Comparison of ENCODE assay signal across 17 mouse cellular contexts in the genomic region with DNA sequence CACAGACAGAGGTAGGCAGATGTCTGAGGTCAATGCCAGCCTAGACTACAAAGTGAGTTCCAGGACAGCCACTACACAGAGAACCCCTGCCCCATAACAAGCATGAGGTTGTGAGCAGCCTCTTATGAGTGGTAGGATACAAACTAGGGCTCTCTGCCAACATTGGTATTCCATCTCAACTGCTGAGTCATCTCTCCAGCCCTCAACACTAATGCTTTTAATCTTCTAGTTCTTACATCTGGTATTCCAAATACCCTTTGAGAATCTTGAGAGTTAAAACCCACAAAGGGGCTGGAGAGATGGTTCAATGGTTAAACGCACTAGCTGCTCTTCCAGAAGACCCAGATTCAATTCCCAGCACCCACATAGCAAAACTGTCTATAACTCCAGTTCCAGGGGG. TPM values are rescaled to one million over a fixed set of nuclear protein-coding genes. Genes with fewer than 3 reads are reported as not detected.
DNase-seq lines count a peak whose midpoint lies in the region; ATAC-seq and TF ChIP-seq lines count a peak whose summit lies in the region.
"Had no signal": no experiment of that assay in that cellular context is flagged by ENCODE, and none has a peak within 500 bp of the region (broad histone marks: within the 10 kb centered on the region; RNA-seq: fewer than 3 reads in every experiment).

No protein-coding gene starts in this region.

- no peak overlapping the region for H3K9ac ChIP-seq in heart, adult 2 months (ENCODE audit: low read depth, low read length)
- H3K9ac ChIP-seq in lung, postnatal 0 days (replicated peaks; ENCODE audit: low read depth), result no peak overlapping the region
- H3K9ac ChIP-seq: liver, embryonic 15.5 days had no signal

- WGBS in heart, adult 2 months, result 60% methylated on average over 1 of the region's 1 CpGs
- 70% methylated on average over 1 of the region's 1 CpGs for WGBS in lung, postnatal 0 days

- H3K4me2 ChIP-seq in lung, postnatal 0 days (replicated peaks; ENCODE audit: low read depth, low read length), result no peak overlapping the region
- H3K4me2 ChIP-seq: liver, embryonic 15.5 days had no signal

- peak; percentile 26; the same call in 1 of the 2 replicates for ATAC-seq in lung, postnatal 0 days
- no peak for ATAC-seq in cerebellum, adult (ENCODE audit: insufficient number of reproducible peaks, low FRiP score, low TSS enrichment)
- ATAC-seq: activated CD4-positive, CD25-positive, alpha-beta regulatory T cell, adult 4 months; intestine, postnatal 0 days; midbrain, embryonic 16.5 days had no signal

- H3K27ac ChIP-seq in heart, adult 2 months, result no peak overlapping the region
- no peak overlapping the region for H3K27ac ChIP-seq in lung, postnatal 0 days (ENCODE audit: low read length)
- H3K27ac ChIP-seq: forebrain, embryonic 10.5 days; liver, embryonic 15.5 days had no signal

- no peak for TF ChIP-seq POLR2A in heart, adult 2 months (IDR thresholded peaks at IDR 0.05; ENCODE audit: insufficient read depth, low read depth, low read length)

- H3K79me2 ChIP-seq in heart, adult 2 months (replicated peaks; ENCODE audit: control insufficient read depth, insufficient read depth, low read length), result peaks cover 15% of the 10 kb centered on the region

- intact Hi-C loops in heart, adult 2 months (cut with DNase I), result no loop called here

- no peaks in the 10 kb centered on the region for H3K27me3 ChIP-seq in heart, adult 2 months (ENCODE audit: control insufficient read depth, insufficient read depth, low read length)
- H3K27me3 ChIP-seq in lung, postnatal 0 days (replicated peaks; ENCODE audit: insufficient read depth, low read length), result no peaks in the 10 kb centered on the region
- H3K27me3 ChIP-seq: liver, embryonic 15.5 days had no signal

- no peak for TF ChIP-seq EP300 in heart, adult 2 months (IDR thresholded peaks at IDR 0.05; ENCODE audit: insufficient read depth, low read depth, low read length)
- TF ChIP-seq EP300 in lung, postnatal 0 days (IDR thresholded peaks at IDR 0.05), result no peak

- no peaks in the 10 kb centered on the region for H3K9me3 ChIP-seq in lung, postnatal 0 days (ENCODE audit: low read length)
- H3K9me3 ChIP-seq: forebrain, embryonic 10.5 days; liver, embryonic 15.5 days had no signal

- H3K4me3 ChIP-seq in heart, adult 2 months, result no peak overlapping the region
- H3K4me3 ChIP-seq in lung, postnatal 0 days (ENCODE audit: low read depth, low read length), result no peak overlapping the region
- H3K4me3 ChIP-seq: forebrain, embryonic 10.5 days; liver, embryonic 15.5 days had no signal

- peaks cover 74% of the 10 kb centered on the region for H3K36me3 ChIP-seq in heart, adult 2 months (ENCODE audit: control insufficient read depth, insufficient read depth, low read length)
- H3K36me3 ChIP-seq in lung, postnatal 0 days (ENCODE audit: insufficient read depth, low read length), result no peaks in the 10 kb centered on the region

- no peak for TF ChIP-seq CTCF in heart, adult 2 months (IDR thresholded peaks at IDR 0.05)
- no peak for TF ChIP-seq CTCF in lung, postnatal 0 days (IDR thresholded peaks at IDR 0.05)

- H3K4me1 ChIP-seq in heart, adult 2 months (ENCODE audit: control insufficient read depth, insufficient read depth, low read length), result peaks cover 21% of the 10 kb centered on the region
- no peaks in the 10 kb centered on the region; the same call in 1 of the 2 replicates for H3K4me1 ChIP-seq in lung, postnatal 0 days (ENCODE audit: insufficient read depth, low read depth, low read length)
- H3K4me1 ChIP-seq: forebrain, embryonic 10.5 days had no signal

- peak; percentile 48 to 56 for DNase-seq in heart, adult 18-20 months
- no peak for DNase-seq in heart, adult 2 months
- peak; percentile 42 for DNase-seq in lung, postnatal 0 days (ENCODE audit: low spot score)
- no peak for DNase-seq in lung, postnatal 10 days
- DNase-seq in adrenal gland, postnatal 36 days, result peak; percentile 31 to 32
- DNase-seq in urinary bladder, adult 18-20 months (ENCODE audit: low spot score in 2 of 2), result no peak
- DNase-seq: cerebellum, adult 18-20 months; embryo, embryonic 11 days; gastrocnemius, postnatal 14 days; right cerebral cortex, postnatal 14 days; thymus, postnatal 14 days had no signal

RNA-seq across cellular contexts. Expression of a gene that starts 18.1 kb away (rescaled TPM):
- 100 to 1,000 TPM; 143 to 147 TPM for total RNA-seq in heart, adult 18-20 months (2021)
- total RNA-seq in heart, adult 2 months (2021), result 100 to 1,000 TPM; 136 to 137 TPM
- 68.4 and 141 TPM in 2 replicates for polyA plus RNA-seq in heart, adult 2 months (2012; rRNA removed)
- polyA plus RNA-seq in lung, postnatal 0 days (2015; fragmentation: Nextera tagmentation; extraction: Ambion mirVana), result 545 and 582 TPM in 2 replicates
- 100 to 1,000 TPM; 436 to 446 TPM for total RNA-seq in adrenal gland, postnatal 36 days (2021)

Comparison
In these comparisons a context has a peak if more than half of its experiments do, and no peak if none do; other contexts are left out.
1. DNase-seq: peak in heart, adult 18-20 months (2 of 2), lung, postnatal 0 days (single experiment) and adrenal gland, postnatal 36 days (2 of 2); none in heart, adult 2 months (0 of 2), lung, postnatal 10 days (single experiment) and urinary bladder, adult 18-20 months (0 of 2).